Mouse (Mus musculus) myocyte (in vitro differentiated cells): ENCODE measurements at regions not wholly inside any gene's neighbourhood (a gene's known extent, or its start where the extent isn't known, plus 50 kb on each side); places are given as distances from the start of the nearest gene placed in this dataset.

Experiments used
- H3K27me3 ChIP-seq: one replicate; pipeline ENCODE4 v1.6.1; 2011; ENCODE audit not compliant: control insufficient read depth, insufficient read depth, insufficient read length
- H3K36me3 ChIP-seq: one replicate; pipeline ENCODE4 v1.6.1; 2011; ENCODE audit not compliant: control insufficient read depth, insufficient read depth
- H3K4me2 ChIP-seq: one replicate; pipeline ENCODE4 v1.6.1; 2011; ENCODE audit warnings: low read depth, control low read depth
- H3K4me3 ChIP-seq: one replicate; pipeline ENCODE4 v1.5.1; 2011; ENCODE audit warnings: mild to moderate bottlenecking, control low read depth, moderate library complexity
- H3K79me2 ChIP-seq: one replicate; pipeline ENCODE4 v1.6.1; 2011; ENCODE audit not compliant: control insufficient read depth, insufficient read depth
- H3ac ChIP-seq: one replicate; pipeline ENCODE4 v1.6.1; 2011; ENCODE audit not compliant: control insufficient read depth, insufficient read length
- CEBPB ChIP-seq: IDR thresholded peaks from 2 replicates; pipeline ENCODE4 v1.6.1; 2011; ENCODE audit warnings: mild to moderate bottlenecking, moderate library complexity; ENCODE audit not compliant: poor library complexity, insufficient read depth, severe bottlenecking
- E2F4 ChIP-seq: IDR thresholded peaks from one replicate; pipeline ENCODE4 v1.6.1; 2011; ENCODE audit warnings: mild to moderate bottlenecking, control low read depth, moderate library complexity; ENCODE audit not compliant: insufficient read depth
- MAX ChIP-seq: IDR thresholded peaks from one replicate; pipeline ENCODE4 v1.6.1; 2011; ENCODE audit warnings: low read depth, mild to moderate bottlenecking, control low read depth
- MYOD1 ChIP-seq, 3 experiments: IDR thresholded peaks; one replicate each; pipeline ENCODE4 v1.6.1; 2011; ENCODE audit warnings: control low read depth in 2 of 3, low read depth in 2 of 3, mild to moderate bottlenecking in 2 of 3, moderate library complexity in 1 of 3; ENCODE audit not compliant: insufficient read length in 2 of 3, control insufficient read depth in 1 of 3
- MYOG ChIP-seq, 3 experiments: IDR thresholded peaks; one replicate each; pipeline ENCODE4 v1.6.1; 2011; ENCODE audit warnings: control low read depth in 2 of 3, low read depth in 2 of 3, mild to moderate bottlenecking in 2 of 3; ENCODE audit not compliant: insufficient read length in 2 of 3, control insufficient read depth in 1 of 3, insufficient read depth in 1 of 3
- POLR2A ChIP-seq: IDR thresholded peaks from one replicate; pipeline ENCODE4 v1.6.1; 2011; ENCODE audit warnings: low read depth, mild to moderate bottlenecking, control low read depth, moderate library complexity; ENCODE audit not compliant: insufficient read length
- POLR2AphosphoS2 ChIP-seq: IDR thresholded peaks from one replicate; pipeline ENCODE4 v1.6.1; 2011; ENCODE audit warnings: low read depth, control low read depth; ENCODE audit not compliant: insufficient read length
- REST ChIP-seq: IDR thresholded peaks from one replicate; pipeline ENCODE4 v1.6.1; 2011; ENCODE audit warnings: mild to moderate bottlenecking, control low read depth, moderate library complexity; ENCODE audit not compliant: insufficient read depth, insufficient read length
- SRF ChIP-seq: IDR thresholded peaks from one replicate; pipeline ENCODE4 v1.6.1; 2011; ENCODE audit warnings: low read depth; ENCODE audit not compliant: control insufficient read depth, insufficient read length
- TCF12 ChIP-seq: IDR thresholded peaks from one replicate; pipeline ENCODE4 v1.6.1; 2011; ENCODE audit warnings: mild to moderate bottlenecking, control low read depth; ENCODE audit not compliant: poor library complexity, insufficient read depth, severe bottlenecking
- TCF3 ChIP-seq: IDR thresholded peaks from one replicate; pipeline ENCODE4 v1.6.1; 2011; ENCODE audit warnings: low read depth, control low read depth; ENCODE audit not compliant: insufficient read length
- USF1 ChIP-seq: IDR thresholded peaks from one replicate; pipeline ENCODE4 v1.6.1; 2011; ENCODE audit warnings: low read depth, mild to moderate bottlenecking, control low read depth, moderate library complexity

DNA sequence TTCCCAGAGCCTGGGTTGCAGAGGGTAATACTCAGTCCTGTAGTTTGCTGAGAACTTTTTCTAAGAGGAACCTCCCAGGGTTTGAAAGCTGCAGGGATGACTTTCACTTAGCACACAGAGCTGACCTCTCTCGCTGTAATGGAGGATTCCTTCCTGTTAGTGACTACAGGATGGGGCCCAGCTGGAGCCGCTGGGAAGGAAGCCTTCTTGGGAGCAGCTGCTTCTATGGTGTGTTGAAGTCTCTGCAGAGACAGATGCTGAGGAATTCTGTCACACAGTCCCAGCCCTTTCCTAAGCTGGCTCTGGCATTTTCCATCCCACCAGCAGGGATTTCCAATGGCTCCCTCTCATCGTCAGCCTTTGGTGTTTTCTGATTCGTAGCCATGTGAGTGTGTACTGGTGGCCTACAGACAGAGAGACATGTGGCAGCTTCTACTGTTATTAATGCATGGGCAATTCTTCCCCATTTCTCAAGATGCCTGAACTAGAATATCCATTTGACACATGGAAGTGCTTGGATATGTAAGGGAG is 90.9 kb downstream of the Gm26897 start:
- H3K27me3 ChIP-seq: peaks cover 46% of the 10 kb centered on the region
- no peak overlapping the region for H3K4me2 ChIP-seq
- H3K4me3 ChIP-seq: no peak overlapping the region
- no peaks in the 10 kb centered on the region for H3K36me3 ChIP-seq
- no peaks in the 10 kb centered on the region for H3K79me2 ChIP-seq
- TF ChIP-seq TCF3: no peak
- TF ChIP-seq TCF12: no peak
- TF ChIP-seq E2F4: no peak
- no peak for TF ChIP-seq POLR2A
- TF ChIP-seq REST: no peak
- TF ChIP-seq MYOG (IDR thresholded peaks at IDR 0.05; ENCODE audit: control insufficient read depth in 1 of 3, insufficient read depth in 1 of 3, insufficient read length in 2 of 3, low read depth in 2 of 3): no peak
- TF ChIP-seq USF1: no peak
- TF ChIP-seq POLR2AphosphoS2: no peak
- no peak for TF ChIP-seq CEBPB
- no peak for TF ChIP-seq MYOD1 (IDR thresholded peaks at IDR 0.05; ENCODE audit: control insufficient read depth in 1 of 3, insufficient read length in 2 of 3, low read depth in 2 of 3)
- no peak for TF ChIP-seq SRF
- TF ChIP-seq MAX: no peak
- no peak overlapping the region for H3ac ChIP-seq

GRCm38 (mm10) chr5:111829891-111830290 is 96.2 kb downstream of the Gm26897 start:
- TF ChIP-seq MYOG (IDR thresholded peaks at IDR 0.05; ENCODE audit: control insufficient read depth in 1 of 3, insufficient read depth in 1 of 3, insufficient read length in 2 of 3, low read depth in 2 of 3) (peak in 2 of 3 experiments; percentile 6 to 34), CEBPB (no peak)
- Histone ChIP-seq H3K27me3 (peaks cover 46% of the 10 kb centered on the region), H3K4me3 (no peak overlapping the region), H3K79me2 (no peaks in the 10 kb centered on the region), H3K36me3 (no peaks in the 10 kb centered on the region), H3K4me2 (no peak overlapping the region), H3ac (no peak overlapping the region)

DNA sequence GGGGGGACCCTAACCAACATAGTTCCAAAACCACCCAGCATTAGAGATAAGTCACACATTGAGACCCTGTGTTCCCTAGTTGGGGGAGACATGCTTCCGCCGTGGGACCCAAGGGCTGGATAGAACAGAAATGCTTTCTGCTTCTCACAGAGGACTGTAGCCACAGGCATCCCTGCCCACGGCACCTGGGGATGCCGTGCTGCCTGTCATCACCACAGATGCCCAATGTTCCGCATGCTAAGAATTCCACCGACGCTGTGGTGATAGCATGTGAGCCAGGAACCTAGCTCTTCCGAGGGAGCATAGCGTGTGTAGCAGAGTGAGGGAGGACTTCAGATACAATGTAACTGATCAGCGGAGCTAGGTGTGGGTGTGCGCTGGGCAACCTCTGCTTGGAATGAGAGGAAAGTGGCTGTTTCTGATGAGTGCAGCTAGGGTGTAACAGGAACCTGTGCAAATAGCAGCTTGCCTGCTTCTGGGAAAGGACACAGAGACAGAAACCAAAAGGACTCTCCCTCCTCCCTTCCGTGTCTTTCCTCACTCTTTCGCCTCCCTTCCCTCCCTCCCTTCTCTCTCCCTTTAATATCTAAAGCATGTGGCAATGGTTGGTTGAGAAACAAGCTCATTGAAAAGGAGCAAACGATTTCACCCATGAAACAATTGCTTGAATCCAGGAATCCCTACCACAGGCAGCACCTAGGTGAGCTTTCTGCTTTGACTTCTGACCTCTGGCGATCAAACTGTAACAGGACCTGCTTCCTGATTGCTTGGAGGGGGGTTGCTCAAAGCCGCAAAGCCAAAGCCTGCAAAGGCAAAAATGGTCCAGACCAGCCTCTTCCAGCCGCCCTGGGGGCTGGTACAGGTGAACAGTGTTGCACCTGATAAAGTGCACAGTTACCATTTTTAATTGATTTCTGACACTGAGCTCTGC is 102.3 kb downstream of the Gm26897 start:
- Histone ChIP-seq H3K4me2 (no peak overlapping the region), H3K36me3 (no peaks in the 10 kb centered on the region), H3K4me3 (no peak overlapping the region), H3K27me3 (peaks cover 57% of the 10 kb centered on the region), H3ac (no peak overlapping the region), H3K79me2 (no peaks in the 10 kb centered on the region)
- TF ChIP-seq CEBPB: no peak
- peak in 1 of 3 experiments; percentile 68 for TF ChIP-seq MYOD1 (IDR thresholded peaks at IDR 0.05; ENCODE audit: control insufficient read depth in 1 of 3, insufficient read length in 2 of 3, low read depth in 2 of 3)
- TF ChIP-seq SRF: no peak
- peak in 2 of 3 experiments; percentile 26 to 81 for TF ChIP-seq MYOG (IDR thresholded peaks at IDR 0.05; ENCODE audit: control insufficient read depth in 1 of 3, insufficient read depth in 1 of 3, insufficient read length in 2 of 3, low read depth in 2 of 3)
- TF ChIP-seq TCF3: peak; percentile 55
- TF ChIP-seq USF1: no peak

- TF ChIP-seq TCF12 (no peak), MYOG (IDR thresholded peaks at IDR 0.05; ENCODE audit: control insufficient read depth in 1 of 3, insufficient read depth in 1 of 3, insufficient read length in 2 of 3, low read depth in 2 of 3) (no peak), TCF3 (no peak), SRF (no peak), POLR2AphosphoS2 (no peak), MYOD1 (IDR thresholded peaks at IDR 0.05; ENCODE audit: control insufficient read depth in 1 of 3, insufficient read length in 2 of 3, low read depth in 2 of 3) (no peak), REST (no peak), E2F4 (no peak), USF1 (no peak), MAX (no peak), POLR2A (no peak), CEBPB (no peak)
- Histone ChIP-seq H3K79me2 (no peaks in the 10 kb centered on the region), H3K4me2 (no peak overlapping the region), H3ac (no peak overlapping the region), H3K4me3 (no peak overlapping the region), H3K27me3 (peaks cover 55% of the 10 kb centered on the region), H3K36me3 (no peaks in the 10 kb centered on the region)
These were observed 103.0 kb downstream of the Gm26897 start for GRCm38 (mm10) chr5:111836668-111837234.

GRCm38 (mm10) chr5:111842461-111842860 is 108.7 kb downstream of the Gm26897 start:
- Histone ChIP-seq H3K27me3 (peaks cover 63% of the 10 kb centered on the region), H3K79me2 (no peaks in the 10 kb centered on the region), H3ac (no peak overlapping the region), H3K36me3 (no peaks in the 10 kb centered on the region), H3K4me3 (no peak overlapping the region), H3K4me2 (no peak overlapping the region)
- TF ChIP-seq CEBPB: no peak
- no peak for TF ChIP-seq REST
- TF ChIP-seq MYOG (IDR thresholded peaks at IDR 0.05; ENCODE audit: control insufficient read depth in 1 of 3, insufficient read depth in 1 of 3, insufficient read length in 2 of 3, low read depth in 2 of 3): no peak
- TF ChIP-seq TCF3: no peak
- TF ChIP-seq USF1: no peak
- TF ChIP-seq POLR2AphosphoS2: no peak
- TF ChIP-seq POLR2A: no peak
- no peak for TF ChIP-seq MYOD1 (IDR thresholded peaks at IDR 0.05; ENCODE audit: control insufficient read depth in 1 of 3, insufficient read length in 2 of 3, low read depth in 2 of 3)
- no peak for TF ChIP-seq SRF
- TF ChIP-seq E2F4: no peak
- TF ChIP-seq TCF12: no peak
- no peak for TF ChIP-seq MAX
